Mouse (Mus musculus): ENCODE data around the gene U2af2.

GRCm38 (mm10) chr7:5031496-5031895 is 30.4 kb upstream of the U2af2 start:
- TF ChIP-seq CTCF (IDR thresholded peaks at IDR 0.05; ENCODE audit: insufficient read depth, low read depth, low read length) = no peak
- TF ChIP-seq POLR2A (IDR thresholded peaks at IDR 0.05; ENCODE audit: insufficient read depth, low read depth, low read length) = no peak

Measured in olfactory bulb, adult 2 months (tissue).